Mouse (Mus musculus): Measurements from ENCODE around the gene AA467197. TPM values are rescaled to one million over a fixed set of nuclear protein-coding genes. Genes with fewer than 3 reads are reported as not detected.

The AA467197 gene
- total RNA-seq (2023): 2.3 TPM

GRCm38 (mm10) chr2:122636686-122637085 lies at the start of gene AA467197:
Gene AA467197 (plus strand): TSS chr2:122636986.

GRCm38 (mm10) chr2:122610746-122611653 lies 25.8 kb upstream of the AA467197 start, which contains the start of gene Gatm:
Gene Gatm (minus strand): TSS chr2:122611303.

Other genes with a start within 250 kb of the AA467197 start
- gene Slc28a2, start 210.5 kb upstream of the AA467197 start, total RNA-seq (2023): 124 TPM
- 30.9 TPM for gene Gm14085, start 152.0 kb upstream of the AA467197 start, total RNA-seq (2023)
- 0.62 TPM for gene Gatm, start 25.7 kb upstream of the AA467197 start, total RNA-seq (2023)
- 5.6 TPM for gene Slc30a4, start 65.7 kb downstream of the AA467197 start, total RNA-seq (2023)
- 27.3 TPM for gene Bloc1s6, start 101.5 kb downstream of the AA467197 start, total RNA-seq (2023)
- gene Sqor, start 128.3 kb downstream of the AA467197 start, total RNA-seq (2023): 5.7 TPM

Measured in CD4-positive naive resting alpha-beta T cell, adult 57 days (primary cell).